Mouse (Mus musculus) adrenal gland, adult (tissue): ENCODE measurements around the gene Rpl10a.
A peak's percentile ranks its signal among the peaks of the same experiment; 100 is the strongest.
"Not testable (repeated sequence)": the region's sequence is repeated elsewhere in the genome, so short reads cannot be mapped to it uniquely, and the experiment has no call there.

Experiments used
- DNase-seq, 2 experiments: peaks; one replicate each; pipeline ENCODE4 v3.0.0; 2022 to 2023; ENCODE audit warnings: low spot score in 1 of 2; ENCODE audit not compliant: inconsistent age in 2 of 2

Gene Rpl10a

DNA sequence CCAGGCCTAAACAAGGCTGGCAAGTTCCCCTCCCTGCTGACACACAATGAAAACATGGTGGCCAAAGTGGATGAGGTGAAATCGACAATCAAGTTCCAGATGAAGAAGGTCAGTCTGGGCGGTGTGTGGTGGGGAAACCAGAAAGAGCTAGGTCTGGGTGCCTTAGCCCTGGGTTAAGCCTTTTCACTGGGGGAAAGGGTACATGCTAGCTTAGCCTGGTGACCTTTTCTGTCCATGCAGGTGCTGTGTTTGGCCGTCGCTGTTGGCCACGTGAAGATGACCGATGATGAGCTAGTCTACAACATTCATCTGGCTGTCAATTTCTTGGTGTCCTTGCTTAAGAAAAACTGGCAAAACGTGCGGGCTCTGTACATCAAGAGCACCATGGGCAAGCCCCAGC, 2.3 kb downstream of the Rpl10a start:
- not testable (repeated sequence) for DNase-seq

DNA sequence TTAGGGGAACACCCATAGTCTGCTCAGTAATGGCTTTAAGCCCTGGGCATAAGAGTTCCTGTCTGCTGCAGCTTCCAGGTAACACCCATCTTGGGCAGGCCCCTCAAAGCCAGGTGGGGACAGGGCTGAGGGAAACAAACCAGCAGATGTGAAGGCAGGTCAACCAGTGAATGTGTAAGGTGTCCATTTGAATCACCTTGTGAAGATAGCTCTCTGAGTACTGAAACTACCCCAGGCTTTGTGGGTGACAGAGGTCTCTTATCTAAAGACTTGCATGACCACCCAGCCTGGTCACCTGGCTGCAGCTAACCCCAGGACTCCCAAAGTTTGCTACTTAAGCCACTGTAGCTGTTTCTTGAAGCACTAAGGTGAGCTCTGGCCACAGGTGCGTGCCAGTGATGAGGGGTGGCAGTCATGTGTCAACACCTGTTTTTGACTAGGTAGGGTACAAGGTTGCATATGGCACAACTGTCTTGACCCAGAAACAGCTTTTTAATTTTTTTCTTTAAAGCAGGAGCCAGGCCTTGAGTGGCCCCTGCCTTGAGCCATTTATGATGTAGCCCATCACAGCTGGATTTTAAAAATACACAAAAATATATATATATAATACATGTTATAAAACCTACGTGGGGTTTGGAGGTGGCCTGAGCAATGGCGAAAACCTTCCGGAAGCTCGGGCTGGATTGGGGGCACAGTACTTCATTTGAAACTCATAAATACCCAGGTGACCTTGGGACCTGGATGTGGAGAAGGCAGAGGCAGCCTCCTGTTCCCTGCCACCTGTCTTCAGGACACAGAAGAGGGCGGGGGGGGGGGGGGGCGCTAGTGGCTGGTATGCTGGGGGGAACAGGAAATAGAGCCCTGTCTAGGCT, 3.2 kb downstream of the Rpl10a start:
- DNase-seq: no peak

GRCm38 (mm10) chr17:28332113-28332914, 4.0 kb downstream of the Rpl10a start:
- DNase-seq: peak in 1 of 2 experiments; percentile 22

DNA sequence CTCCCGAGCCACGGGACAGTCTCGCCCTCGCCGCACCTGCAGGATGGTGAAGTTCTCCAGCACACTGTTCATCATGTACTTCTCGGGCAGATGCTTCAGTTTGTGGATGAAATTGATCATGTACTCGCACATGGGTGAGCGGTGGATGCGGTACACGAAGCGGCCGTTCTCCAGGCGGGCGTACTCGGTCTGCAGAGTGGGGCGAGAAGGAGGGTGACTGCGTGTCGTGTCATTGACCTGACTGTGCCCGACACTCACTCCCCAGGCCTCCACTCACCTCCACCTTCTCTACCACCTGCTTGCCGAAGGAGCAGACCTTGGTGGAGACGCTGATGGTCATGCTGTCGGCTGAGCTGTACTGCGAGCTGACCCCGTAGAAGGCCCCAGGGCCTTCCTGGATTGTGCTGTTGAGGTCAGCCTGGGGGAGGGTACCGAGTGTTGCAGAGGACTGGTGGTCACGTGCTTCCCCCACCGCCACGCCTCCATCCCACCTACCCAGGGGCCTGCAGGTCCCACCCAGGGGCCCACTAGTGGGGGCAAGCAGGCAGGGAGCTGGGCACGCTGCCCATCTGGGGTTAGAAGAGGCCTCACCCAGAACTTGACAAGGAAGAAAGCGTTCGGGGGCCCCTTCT, 4.8 kb downstream of the Rpl10a start:
- DNase-seq: peak in 1 of 2 experiments; percentile 15

- no peak for DNase-seq
Observed at GRCm38 (mm10) chr17:28335267-28335666, 7.0 kb downstream of the Rpl10a start.

GRCm38 (mm10) chr17:28337547-28337946, 9.3 kb downstream of the Rpl10a start:
- no peak for DNase-seq

DNA sequence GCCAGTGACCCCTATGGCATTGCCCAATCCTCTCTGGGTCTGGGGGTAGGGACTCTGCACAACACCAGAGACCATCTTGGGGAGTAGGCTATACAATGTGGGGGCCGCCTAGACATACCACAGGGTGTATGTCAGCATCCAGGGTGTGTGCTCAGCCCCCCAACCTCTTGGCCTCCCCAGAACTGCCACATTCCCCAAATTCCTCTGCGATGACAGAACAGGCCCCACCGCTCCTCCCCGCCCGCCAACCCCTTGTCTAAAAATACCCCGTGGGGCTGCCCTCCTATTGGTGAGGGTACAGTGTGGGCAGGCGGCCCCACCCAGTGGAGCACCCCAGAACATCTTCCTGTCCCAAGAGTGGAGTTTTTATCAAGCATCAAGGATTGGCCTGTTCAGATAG, 12.3 kb downstream of the Rpl10a start:
- DNase-seq: peak in 1 of 2 experiments; percentile 52

- DNase-seq: peak; percentile 83
Observed at GRCm38 (mm10) chr17:28341091-28341490, 12.8 kb downstream of the Rpl10a start.

- no peak for DNase-seq
Observed at GRCm38 (mm10) chr17:28344050-28344607, 15.9 kb downstream of the Rpl10a start.

DNA sequence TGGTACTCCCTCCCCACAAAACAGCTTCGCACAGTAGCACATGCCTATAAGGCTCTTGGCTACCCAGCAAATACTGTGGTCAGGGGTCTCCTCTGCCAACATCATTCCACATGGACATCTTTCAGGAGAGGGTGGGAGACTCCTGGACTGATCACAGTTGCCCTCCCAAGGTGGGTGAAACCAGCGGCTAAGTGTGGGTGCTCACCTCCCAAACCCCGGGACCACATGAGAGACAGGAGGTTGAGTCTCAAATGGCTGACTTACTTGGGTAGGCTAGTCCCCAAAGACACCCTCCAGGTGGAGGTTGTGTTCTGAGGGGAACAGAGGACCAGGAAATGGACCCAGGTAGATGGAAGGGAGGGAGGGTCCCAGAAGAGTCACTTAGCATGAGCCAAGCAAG, 16.4 kb downstream of the Rpl10a start:
- no peak for DNase-seq

GRCm38 (mm10) chr17:28345271-28345721, 17.0 kb downstream of the Rpl10a start:
- no peak for DNase-seq

DNA sequence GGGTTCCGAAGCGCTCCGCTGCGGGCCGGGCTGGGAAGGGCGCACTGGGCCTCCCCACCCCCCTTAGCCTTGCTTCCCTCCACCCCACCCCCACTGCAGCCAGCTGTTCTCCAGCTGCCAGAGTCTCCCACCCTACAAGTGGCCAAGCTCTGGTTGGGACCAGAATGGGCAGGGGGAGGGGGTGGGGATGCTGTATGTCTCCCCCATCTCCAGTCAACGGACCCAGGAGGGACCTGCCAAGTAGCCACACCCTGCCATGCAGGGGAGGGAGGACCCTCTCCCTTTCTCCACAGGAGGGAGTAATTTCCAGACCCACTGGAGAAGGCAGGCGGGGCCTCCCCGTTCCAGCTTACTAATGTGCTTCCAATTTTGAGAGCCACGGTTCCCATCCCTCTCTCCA, 17.6 kb downstream of the Rpl10a start:
- no peak for DNase-seq

DNA sequence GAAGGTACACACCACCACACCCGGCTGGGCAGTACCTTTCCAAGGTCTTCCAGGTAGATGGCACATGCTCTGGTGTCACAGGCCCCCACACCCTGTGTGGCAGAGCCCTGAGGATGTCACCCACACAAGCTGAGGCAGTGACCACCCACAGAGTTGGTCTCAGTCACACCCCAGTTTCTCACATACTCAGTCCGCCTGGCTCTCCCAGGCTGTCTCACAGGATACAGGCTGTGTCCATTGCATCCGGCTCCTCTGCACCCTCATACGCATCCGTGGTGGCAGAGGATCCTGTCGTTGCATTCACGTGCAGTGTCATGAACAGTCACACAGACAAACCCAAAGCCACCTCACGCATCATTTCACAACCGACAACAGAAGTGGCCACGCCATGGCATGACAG, 19.1 kb downstream of the Rpl10a start:
- DNase-seq: no peak

- no peak for DNase-seq
Observed at GRCm38 (mm10) chr17:28348211-28348610, 19.9 kb downstream of the Rpl10a start.

DNA sequence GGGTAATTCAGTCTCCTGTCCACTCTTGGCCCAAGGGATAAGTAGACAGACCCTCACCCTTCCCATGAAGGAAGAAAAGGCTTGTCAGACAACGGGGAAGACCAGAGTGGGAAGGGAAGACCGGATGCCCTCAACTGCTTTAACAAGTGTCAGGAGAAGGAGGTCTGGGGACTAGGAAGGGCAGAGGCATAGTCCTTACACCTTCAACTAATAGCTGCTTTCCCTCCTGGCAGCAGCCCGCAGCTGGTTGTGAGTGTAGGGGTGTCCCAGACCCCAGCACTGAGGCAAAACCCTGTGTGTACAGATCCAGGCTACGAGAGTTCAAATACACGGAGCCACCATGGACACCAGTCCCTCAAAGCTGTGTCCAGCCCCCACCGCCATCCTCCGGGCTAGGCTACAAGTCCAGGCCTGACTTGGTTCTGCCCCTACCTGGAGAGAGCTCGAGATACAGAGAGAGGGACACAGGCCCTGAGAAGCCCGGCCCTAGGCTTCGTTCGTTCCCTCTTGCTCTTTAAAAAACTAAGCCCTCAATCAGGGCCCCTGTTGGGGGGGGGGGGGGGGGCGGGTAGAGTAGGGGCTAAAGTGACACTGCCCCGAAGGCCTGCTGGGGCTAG, 21.1 kb downstream of the Rpl10a start:
- no peak for DNase-seq

GRCm38 (mm10) chr17:28349901-28350465, 21.7 kb downstream of the Rpl10a start:
- peak; percentile 70 to 90 for DNase-seq

GRCm38 (mm10) chr17:28350466-28351352, 22.4 kb downstream of the Rpl10a start, which contains the start of gene Tead3:
Gene Tead3, minus strand, starts transcription at chr17:28350817.
- peak; percentile 81 to 92 for DNase-seq

DNA sequence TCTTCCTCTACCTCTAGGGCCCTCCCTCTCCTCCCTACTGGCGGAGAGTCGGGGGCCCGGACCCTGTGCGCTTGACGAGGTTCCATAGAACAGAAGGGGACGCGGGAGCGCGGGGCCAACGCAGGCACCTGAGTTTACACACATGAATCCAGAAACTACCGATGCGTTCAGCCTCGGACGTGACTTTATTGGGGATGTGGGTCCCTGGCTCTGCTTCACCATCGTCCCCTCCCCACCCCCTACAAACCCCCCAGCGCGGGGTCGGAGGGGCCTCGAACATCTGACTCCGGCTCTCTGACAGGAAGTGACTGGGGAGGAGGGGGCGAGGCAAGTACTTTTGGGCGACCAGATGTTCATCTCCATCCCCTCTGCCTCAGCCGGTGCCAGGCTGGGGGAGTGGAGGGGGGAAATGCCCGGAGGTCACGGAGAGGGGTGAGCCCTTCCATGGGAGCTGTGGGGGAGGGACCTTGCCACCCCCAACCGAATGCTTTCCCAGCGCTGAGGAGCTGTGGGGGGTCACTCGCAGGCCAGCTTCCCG, 23.2 kb downstream of the Rpl10a start:
- DNase-seq: peak in 1 of 2 experiments; percentile 45

DNA sequence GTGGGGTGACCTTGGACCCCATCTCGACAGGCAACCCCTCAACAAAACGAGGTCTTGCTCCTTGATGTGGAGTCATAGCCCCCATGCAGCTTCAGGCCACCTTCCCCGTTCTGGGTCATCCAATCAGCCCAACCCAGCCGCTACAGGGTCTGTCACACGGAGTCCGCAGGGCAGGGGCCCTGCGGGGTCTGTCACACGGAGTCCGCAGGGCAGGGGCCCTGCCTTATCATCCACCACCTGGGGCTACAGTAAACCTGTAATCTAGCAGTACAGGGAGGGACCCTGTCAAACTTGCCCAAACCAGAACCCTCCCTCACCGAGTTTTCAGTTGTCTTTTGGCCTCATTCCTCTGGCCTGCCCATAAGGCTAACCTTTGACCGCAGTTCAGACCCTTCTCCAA, 23.7 kb downstream of the Rpl10a start:
- DNase-seq: no peak
